ENCODE assay signal across 8 mouse cellular contexts in genomic region chr9:40381416-40382411, GRCm38 (mm10).
DNase-seq lines count a peak whose midpoint lies in the region; ATAC-seq and TF ChIP-seq lines count a peak whose summit lies in the region.

No protein-coding gene starts in this region.

- H3K36me3 ChIP-seq in ES-Bruce4 (ENCODE audit: control insufficient read depth, insufficient read depth, low read length, poor library complexity, severe bottlenecking): no peaks in the 10 kb centered on the region
- H3K36me3 ChIP-seq in hindbrain, embryonic 13.5 days: no peaks in the 10 kb centered on the region
- no peaks in the 10 kb centered on the region for H3K36me3 ChIP-seq in liver, embryonic 13.5 days
- H3K36me3 ChIP-seq in neural tube, embryonic 15.5 days: no peaks in the 10 kb centered on the region

- TF ChIP-seq CTCF in ES-Bruce4 (IDR thresholded peaks at IDR 0.05; ENCODE audit: low read depth, low read length): no peak
- no peak for TF ChIP-seq CTCF in Patski (IDR thresholded peaks at IDR 0.05)

- no peaks in the 10 kb centered on the region for H3K9me3 ChIP-seq in ES-Bruce4 (replicated peaks; ENCODE audit: control insufficient read depth, insufficient read depth, low read length, poor library complexity, severe bottlenecking)
- no peaks in the 10 kb centered on the region for H3K9me3 ChIP-seq in hindbrain, embryonic 13.5 days
- no peaks in the 10 kb centered on the region for H3K9me3 ChIP-seq in liver, embryonic 13.5 days (replicated peaks)
- no peaks in the 10 kb centered on the region for H3K9me3 ChIP-seq in neural tube, embryonic 15.5 days (replicated peaks)

- CTCF ChIA-PET in Patski (lab: Charles Lee): no interaction called here

- ATAC-seq in Patski: peak; percentile 62
- peak; percentile 87 for ATAC-seq in hindbrain, embryonic 13.5 days (ENCODE audit: low FRiP score)
- peak; percentile 53; the same call in 1 of the 2 replicates for ATAC-seq in liver, embryonic 13.5 days (ENCODE audit: low read depth)
- ATAC-seq in neural tube, embryonic 15.5 days (ENCODE audit: low FRiP score): peak; percentile 85

- H3K4me1 ChIP-seq in ES-Bruce4 (ENCODE audit: control insufficient read depth, insufficient read depth, low read length): no peaks in the 10 kb centered on the region
- peaks cover 15% of the 10 kb centered on the region for H3K4me1 ChIP-seq in hindbrain, embryonic 13.5 days (replicated peaks)
- H3K4me1 ChIP-seq in liver, embryonic 13.5 days (replicated peaks): 0 out of 2 replicates have a peak, but pooled peaks cover 3% of the 10 kb centered on the region
- peaks cover 14% of the 10 kb centered on the region for H3K4me1 ChIP-seq in neural tube, embryonic 15.5 days

- peak overlapping the region; percentile 15; the same call in 1 of the 2 replicates for H3K9ac ChIP-seq in ES-Bruce4 (ENCODE audit: low read depth, poor library complexity, severe bottlenecking)
- H3K9ac ChIP-seq in hindbrain, embryonic 13.5 days: peak overlapping the region; percentile 46
- no peak overlapping the region for H3K9ac ChIP-seq in liver, embryonic 13.5 days
- H3K9ac ChIP-seq in neural tube, embryonic 15.5 days (replicated peaks): no peak overlapping the region

- 16% methylated on average over 15 of the region's 15 CpGs for WGBS in hindbrain, embryonic 13.5 days
- WGBS in liver, embryonic 13.5 days (ENCODE audit: insufficient replicate concordance): 33% methylated on average over 15 of the region's 15 CpGs
- 12% methylated on average over 15 of the region's 15 CpGs for WGBS in neural tube, embryonic 15.5 days

- H3K4me3 ChIP-seq in ES-Bruce4 (ENCODE audit: low read depth, low read length): peak overlapping the region; percentile 45
- no peak overlapping the region for H3K4me3 ChIP-seq in hindbrain, embryonic 13.5 days
- H3K4me3 ChIP-seq in liver, embryonic 13.5 days (replicated peaks): no peak overlapping the region
- H3K4me3 ChIP-seq in neural tube, embryonic 15.5 days (replicated peaks): no peak overlapping the region

- POLR2A ChIA-PET in Patski (lab: Charles Lee): no interaction called here

- peak overlapping the region; percentile 4; the same call in 1 of the 2 replicates for H3K27ac ChIP-seq in ES-Bruce4 (ENCODE audit: insufficient read depth, low read length)
- peak overlapping the region; percentile 40 for H3K27ac ChIP-seq in hindbrain, embryonic 13.5 days
- no peak overlapping the region for H3K27ac ChIP-seq in liver, embryonic 13.5 days
- H3K27ac ChIP-seq in neural tube, embryonic 15.5 days (replicated peaks): peak overlapping the region; percentile 56

- H3K27me3 ChIP-seq in ES-Bruce4 (ENCODE audit: control insufficient read depth, insufficient read depth, low read length, poor library complexity, severe bottlenecking) (no peaks in the 10 kb centered on the region), Patski (no peaks in the 10 kb centered on the region)
- H3K27me3 ChIP-seq in hindbrain, embryonic 13.5 days: no peaks in the 10 kb centered on the region
- no peaks in the 10 kb centered on the region for H3K27me3 ChIP-seq in liver, embryonic 13.5 days
- no peaks in the 10 kb centered on the region for H3K27me3 ChIP-seq in neural tube, embryonic 15.5 days (replicated peaks)

- peak overlapping the region; percentile 29 for H3K4me2 ChIP-seq in hindbrain, embryonic 13.5 days
- H3K4me2 ChIP-seq in liver, embryonic 13.5 days: no peak overlapping the region
- peak overlapping the region; percentile 23 for H3K4me2 ChIP-seq in neural tube, embryonic 15.5 days

- DNase-seq in Patski (ENCODE audit: low read depth, low spot score): no peak
- peak; percentile 27 for DNase-seq in embryo, embryonic 11 days
- DNase-seq in liver, embryonic 13.5 days: no peak
- no peak for DNase-seq in gastrocnemius, adult 18-20 months (ENCODE audit: low spot score)
- DNase-seq in gastrocnemius, postnatal 10 days: no peak

- in situ Hi-C loops in Patski (cut with MboI; ENCODE audit: low pct_unique_long_range_greater_than_20kb): no loop called here

- TF ChIP-seq POLR2A in ES-Bruce4 (IDR thresholded peaks at IDR 0.05; ENCODE audit: insufficient read depth, low read length): no peak

- TF ChIP-seq EP300 in ES-Bruce4 (IDR thresholded peaks at IDR 0.05; ENCODE audit: insufficient read depth, low read depth, low read length): peak; percentile 71; the same call in 1 of the 2 replicates

Comparison
In these comparisons a context has a peak if more than half of its experiments do, and no peak if none do; other contexts are left out.
1. H3K9ac ChIP-seq: peak in ES-Bruce4 (single experiment) and hindbrain, embryonic 13.5 days (single experiment); none in liver, embryonic 13.5 days (single experiment) and neural tube, embryonic 15.5 days (single experiment).
2. Peak in every context shown above with its lines, with median percentiles within 50 percentile points of each other: ATAC-seq.